Mouse (Mus musculus) neural tube, embryonic 11.5 days (tissue): Measurements from ENCODE around the gene Dop1b. TPM values are rescaled to one million over a fixed set of nuclear protein-coding genes. Genes with fewer than 3 reads are reported as not detected.

ENCODE experiments used
- ATAC-seq: fragments of 200-750 bp; cut with Nextera tagmentation; 2 replicates; pipeline ENCODE4 v1.8.0; 2017; ENCODE audit warnings: moderate number of reproducible peaks, mild to moderate bottlenecking, moderate TSS enrichment, moderate library complexity; ENCODE audit not compliant: insufficient read depth, low FRiP score, low TSS enrichment
- DNase-seq: peaks from one replicate; pipeline ENCODE4 v3.0.0-alpha.2; 2015; ENCODE audit warnings: low spot score
- H3K27ac ChIP-seq: fragments of 300-500 bp; sonication (generic); 2 replicates; pipeline ENCODE4 v1.5.1; 2014; ENCODE audit warnings: low read depth, mild to moderate bottlenecking, low read length
- H3K27me3 ChIP-seq: fragments of 300-500 bp; sonication (generic); 2 replicates; pipeline ENCODE4 v1.6.1; 2014; ENCODE audit warnings: mild to moderate bottlenecking, low read length, mixed read lengths; ENCODE audit not compliant: control insufficient read depth, insufficient read depth
- H3K36me3 ChIP-seq: fragments of 300-500 bp; sonication (generic); 2 replicates; pipeline ENCODE4 v1.6.1; 2014; ENCODE audit warnings: mild to moderate bottlenecking, low read length, moderate library complexity, mixed read lengths; ENCODE audit not compliant: control insufficient read depth, insufficient read depth
- H3K4me1 ChIP-seq: fragments of 300-500 bp; sonication (generic); 2 replicates; pipeline ENCODE4 v1.6.1; 2014; ENCODE audit warnings: low read length, mixed read lengths; ENCODE audit not compliant: control insufficient read depth, insufficient read depth
- H3K4me2 ChIP-seq: fragments of 300-500 bp; sonication (generic); 2 replicates; pipeline ENCODE4 v1.6.1; 2014; ENCODE audit warnings: low read depth, mild to moderate bottlenecking, moderate library complexity
- H3K4me3 ChIP-seq: fragments of 300-500 bp; sonication (generic); 2 replicates; pipeline ENCODE4 v1.5.1; 2014; ENCODE audit warnings: low read depth, low read length
- H3K9ac ChIP-seq: fragments of 300-500 bp; sonication (generic); 2 replicates; pipeline ENCODE4 v1.6.1; 2014; ENCODE audit warnings: mild to moderate bottlenecking, low read length
- H3K9me3 ChIP-seq: fragments of 300-500 bp; sonication (generic); 2 replicates; pipeline ENCODE4 v1.6.1; 2016; ENCODE audit warnings: low read length; ENCODE audit not compliant: control insufficient read depth
- WGBS: fragments of 180-500 bp; shearing (Covaris S2); extraction: QIAGEN DNeasy Blood & Tissue Kit; methylation state at CpG from one replicate; pipeline ENCODE4 v1.1.7; 2014; 5-methylcytosine and 5-hydroxymethylcytosine counted together
- polyA plus RNA-seq: library from polyadenylated mRNA; unstranded; fragments of >200 nt; fragmentation: Nextera tagmentation; extraction: Ambion mirVana; gene quantifications from 2 replicates; pipeline ENCODE4 v1.2.1, GENCODE M21; 2014

Dop1b gene
- polyA plus RNA-seq, 1 experiment from 2014 or later = 16.5 TPM

- no peak overlapping the region for H3K9ac ChIP-seq
- 82% methylated on average over 9 of the region's 9 CpGs for WGBS
- no peak overlapping the region for H3K27ac ChIP-seq
- H3K27me3 ChIP-seq = no peaks in the 10 kb centered on the region
- ATAC-seq (no peak), DNase-seq (no peak)
- 0 out of 2 replicates have a peak, but pooled peaks cover 3% of the 10 kb centered on the region for H3K4me1 ChIP-seq
- H3K36me3 ChIP-seq = no peaks in the 10 kb centered on the region
- H3K4me2 ChIP-seq = no peak overlapping the region
- H3K9me3 ChIP-seq = no peaks in the 10 kb centered on the region
- H3K4me3 ChIP-seq = no peak overlapping the region
These were observed 118.4 kb downstream of the Dop1b start for GRCm38 (mm10) chr16:93830071-93830470.

DNA sequence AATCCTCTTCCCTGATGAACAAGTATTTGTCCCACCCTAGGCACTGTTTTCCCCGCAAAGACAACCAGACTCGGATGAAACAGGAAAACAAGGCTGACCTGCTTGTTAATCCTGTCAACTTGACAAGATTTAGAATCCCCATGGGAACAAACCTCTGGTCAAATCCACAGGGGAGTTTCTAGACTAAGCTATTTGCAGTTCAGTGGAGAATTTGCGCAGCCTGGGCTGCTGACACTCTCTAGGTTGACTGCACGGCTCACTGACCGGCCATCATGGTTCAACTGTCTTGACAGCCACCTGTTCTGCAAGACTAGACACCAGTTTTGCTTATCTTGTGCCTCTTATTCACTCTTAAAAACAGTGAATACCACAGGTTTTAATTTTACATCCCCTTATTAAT is 119.2 kb downstream of the Dop1b start:
- Histone ChIP-seq H3K9ac (no peak overlapping the region), H3K36me3 (no peaks in the 10 kb centered on the region), H3K4me3 (no peak overlapping the region), H3K4me1 (0 out of 2 replicates have a peak, but pooled peaks cover 3% of the 10 kb centered on the region), H3K4me2 (no peak overlapping the region), H3K9me3 (no peaks in the 10 kb centered on the region), H3K27ac (no peak overlapping the region), H3K27me3 (no peaks in the 10 kb centered on the region)
- ATAC-seq (no peak), DNase-seq (no peak)
- WGBS = 57% methylated on average over 5 of the region's 5 CpGs

- ATAC-seq (peak; percentile 97), DNase-seq (peak; percentile 100)
- Histone ChIP-seq H3K4me3 (peak within 1 kb of the TSS; percentile 96), H3K9ac (peak within 1 kb of the TSS; percentile 93), H3K9me3 (no peaks in the 10 kb centered on the region), H3K27ac (peak within 1 kb of the TSS; percentile 91), H3K4me2 (peak within 1 kb of the TSS; percentile 77), H3K27me3 (no peaks in the 10 kb centered on the region), H3K4me1 (0 out of 2 replicates have a peak, but pooled peaks cover 3% of the 10 kb centered on the region), H3K36me3 (no peaks in the 10 kb centered on the region)
- 13% methylated on average over 51 of the region's 55 CpGs for WGBS
These were observed 120.1 kb downstream of the Dop1b start, which contains the start of gene Morc3 for GRCm38 (mm10) chr16:93831627-93832395. Gene Morc3, plus strand, starts transcription at chr16:93832121.

- WGBS = 1% methylated on average over 65 of the region's 69 CpGs
- Histone ChIP-seq H3K4me1 (0 out of 2 replicates have a peak, but pooled peaks cover 3% of the 10 kb centered on the region), H3K27ac (peak overlapping the region; percentile 91), H3K4me2 (peak overlapping the region; percentile 77), H3K4me3 (peak overlapping the region; percentile 96), H3K9me3 (no peaks in the 10 kb centered on the region), H3K36me3 (no peaks in the 10 kb centered on the region), H3K27me3 (no peaks in the 10 kb centered on the region), H3K9ac (peak overlapping the region; percentile 93)
- peak; percentile 66; the same call in 1 of the 2 replicates for ATAC-seq
- no peak for DNase-seq
These were observed 121.0 kb downstream of the Dop1b start for GRCm38 (mm10) chr16:93832451-93833276.

DNA sequence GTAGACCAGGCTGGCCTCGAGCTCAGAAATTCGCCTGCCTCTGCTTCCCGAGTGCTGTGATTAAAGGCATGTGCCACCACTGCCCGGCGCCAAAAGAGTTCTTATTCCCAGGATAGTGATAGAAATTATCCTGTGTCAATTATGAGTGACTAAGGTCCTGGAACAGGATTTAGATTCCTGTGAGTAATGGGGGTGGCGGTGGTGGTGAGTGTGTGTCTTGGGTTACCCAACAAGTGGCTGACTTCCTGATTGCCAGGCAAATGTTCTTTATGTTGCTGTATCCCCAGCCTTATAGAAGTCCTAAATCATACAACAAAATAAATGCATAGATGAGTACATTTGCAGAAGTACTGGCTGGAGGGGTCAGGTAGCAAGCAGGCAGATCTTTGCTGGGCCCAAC is 121.8 kb downstream of the Dop1b start:
- H3K27me3 ChIP-seq = no peaks in the 10 kb centered on the region
- H3K9me3 ChIP-seq = no peaks in the 10 kb centered on the region
- H3K36me3 ChIP-seq = no peaks in the 10 kb centered on the region
- H3K4me2 ChIP-seq = peak overlapping the region; percentile 77
- H3K9ac ChIP-seq = no peak overlapping the region
- H3K27ac ChIP-seq = no peak overlapping the region
- H3K4me3 ChIP-seq = no peak overlapping the region
- no peak for ATAC-seq
- 0 out of 2 replicates have a peak, but pooled peaks cover 3% of the 10 kb centered on the region for H3K4me1 ChIP-seq
- no peak for DNase-seq
- WGBS = 90% methylated on average over 6 of the region's 6 CpGs

GRCm38 (mm10) chr16:93834076-93834475 is 122.4 kb downstream of the Dop1b start:
- DNase-seq = no peak
- H3K4me2 ChIP-seq = no peak overlapping the region

DNA sequence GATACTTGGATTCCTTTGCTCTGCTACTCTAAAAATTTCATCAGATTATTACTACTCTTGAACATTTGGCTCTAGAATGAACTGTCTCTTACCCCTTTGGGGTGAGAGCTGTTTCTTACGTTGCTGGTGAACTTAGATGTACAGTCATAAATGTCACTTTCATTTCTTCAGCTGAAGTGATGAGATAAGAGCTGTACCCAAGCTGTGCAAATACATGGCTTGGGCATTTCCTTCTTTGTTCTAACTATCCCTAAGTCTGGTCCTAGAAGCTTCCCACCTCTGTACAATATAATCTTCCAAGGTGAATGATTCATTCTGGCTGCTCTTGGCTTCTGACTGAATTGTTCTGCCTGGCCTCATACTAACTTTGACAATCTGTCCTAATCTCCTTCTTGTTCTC is 127.3 kb downstream of the Dop1b start:
- DNase-seq (no peak), ATAC-seq (no peak)
- Histone ChIP-seq H3K9me3 (no peaks in the 10 kb centered on the region), H3K27ac (no peak overlapping the region), H3K4me2 (no peak overlapping the region), H3K27me3 (no peaks in the 10 kb centered on the region), H3K4me1 (no peaks in the 10 kb centered on the region), H3K36me3 (no peaks in the 10 kb centered on the region), H3K9ac (no peak overlapping the region), H3K4me3 (no peak overlapping the region)
- WGBS = 95% methylated on average over 1 of the region's 1 CpGs

More at GRCm38 (mm10) chr16:93834076-93834475, 122.4 kb downstream of the Dop1b start:
- Histone ChIP-seq H3K9ac (no peak overlapping the region), H3K36me3 (no peaks in the 10 kb centered on the region), H3K9me3 (no peaks in the 10 kb centered on the region), H3K4me1 (0 out of 2 replicates have a peak, but pooled peaks cover 3% of the 10 kb centered on the region), H3K4me3 (no peak overlapping the region), H3K27ac (no peak overlapping the region), H3K27me3 (no peaks in the 10 kb centered on the region)
- no peak for ATAC-seq
- 95% methylated on average over 2 of the region's 2 CpGs for WGBS

DNA sequence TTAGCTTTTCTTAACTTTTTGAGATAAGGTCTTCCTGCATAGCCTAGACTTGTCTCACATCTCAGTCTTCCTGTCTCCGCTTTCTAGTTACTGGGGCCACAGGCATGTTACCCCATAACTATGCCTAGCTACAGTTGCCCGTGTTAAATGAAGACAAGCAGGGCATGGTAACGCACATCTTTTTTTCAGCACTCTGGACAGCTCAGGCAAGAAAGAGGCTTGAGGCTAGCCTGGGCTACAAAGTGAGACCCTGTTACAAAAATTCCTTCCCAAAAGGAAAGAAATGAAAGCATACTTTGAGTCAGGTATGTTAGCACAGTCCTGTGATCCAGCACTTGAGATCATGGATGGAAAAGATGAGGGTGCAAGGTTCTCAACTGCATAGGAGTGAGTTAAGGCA is 138.8 kb downstream of the Dop1b start:
- Histone ChIP-seq H3K4me1 (no peaks in the 10 kb centered on the region), H3K9ac (no peak overlapping the region), H3K4me3 (no peak overlapping the region), H3K4me2 (no peak overlapping the region), H3K36me3 (peaks cover 9% of the 10 kb centered on the region; the same call in 1 of the 2 replicates), H3K27ac (no peak overlapping the region), H3K9me3 (no peaks in the 10 kb centered on the region), H3K27me3 (no peaks in the 10 kb centered on the region)
- DNase-seq (no peak), ATAC-seq (no peak)
- 93% methylated on average over 3 of the region's 3 CpGs for WGBS
